Mouse (Mus musculus) small intestine, adult 2 months (tissue): ENCODE measurements around the gene Tubgcp2. TPM values are rescaled to one million over a fixed set of nuclear protein-coding genes. Genes with fewer than 3 reads are reported as not detected.

Source experiments
- H3K27ac ChIP-seq: fragments of 200-500 bp; 2 replicates; pipeline ENCODE4 v1.5.1; 2012; ENCODE audit warnings: low read depth, low read length, control low read depth, inconsistent platforms; ENCODE audit not compliant: insufficient read depth
- H3K27me3 ChIP-seq: fragments of 200-500 bp; 2 replicates; pipeline ENCODE4 v1.6.1; 2012; ENCODE audit warnings: mild to moderate bottlenecking, moderate library complexity, low read length, inconsistent platforms; ENCODE audit not compliant: control insufficient read depth, insufficient read depth
- H3K36me3 ChIP-seq: fragments of 200-500 bp; 2 replicates; pipeline ENCODE4 v1.6.1; 2012; ENCODE audit warnings: mild to moderate bottlenecking, low read length, control low read depth, inconsistent platforms; ENCODE audit not compliant: control insufficient read depth, insufficient read depth
- H3K4me1 ChIP-seq: fragments of 200-500 bp; 2 replicates; pipeline ENCODE4 v1.6.1; 2012; ENCODE audit warnings: low read length, inconsistent platforms, mixed read lengths; ENCODE audit not compliant: control insufficient read depth, insufficient read depth, insufficient read length
- H3K4me3 ChIP-seq: fragments of 200-500 bp; 2 replicates; pipeline ENCODE4 v1.5.1; 2012; ENCODE audit warnings: low read depth, mild to moderate bottlenecking, control low read depth, inconsistent platforms, low read length, moderate library complexity
- CTCF ChIP-seq: fragments of 200-500 bp; IDR thresholded peaks from 2 replicates; pipeline ENCODE4 v1.5.1; 2012; ENCODE audit warnings: low read depth, mild to moderate bottlenecking, control low read depth, inconsistent platforms, low read length, moderate library complexity, mixed read lengths; ENCODE audit not compliant: insufficient replicate concordance, insufficient read length; ENCODE audit errors: extremely low read depth
- POLR2A ChIP-seq: fragments of 200-500 bp; IDR thresholded peaks from 2 replicates; pipeline ENCODE4 v1.6.1; 2012; ENCODE audit warnings: low read depth, mild to moderate bottlenecking, control low read depth, inconsistent platforms, low read length, moderate library complexity
- WGBS: fragments of 180-500 bp; shearing (Covaris S2); methylation state at CpG from one replicate; pipeline ENCODE4 v1.1.7; 2018; 5-methylcytosine and 5-hydroxymethylcytosine counted together
- polyA plus RNA-seq: library from polyadenylated mRNA; depleted of rRNA; stranded (reverse); fragments of >200 nt; gene quantifications from 2 replicates; pipeline ENCODE4 v1.2.3, GENCODE M21; 2012

Tubgcp2 gene
- polyA plus RNA-seq, 1 experiment: 9.1 TPM

GRCm38 (mm10) chr7:140007781-140008180 lies 28.7 kb downstream of the Tubgcp2 start:
- H3K4me1 ChIP-seq: no peaks in the 10 kb centered on the region
- peaks cover 15% of the 10 kb centered on the region for H3K36me3 ChIP-seq
- 82% methylated on average over 9 of the region's 9 CpGs for WGBS
- H3K27ac ChIP-seq: no peak overlapping the region
- no peaks in the 10 kb centered on the region for H3K27me3 ChIP-seq
- TF ChIP-seq CTCF (no peak), POLR2A (no peak)
- no peak overlapping the region for H3K4me3 ChIP-seq

GRCm38 (mm10) chr7:140006861-140007611 lies 29.4 kb downstream of the Tubgcp2 start:
- Histone ChIP-seq H3K4me1 (no peaks in the 10 kb centered on the region), H3K27me3 (no peaks in the 10 kb centered on the region), H3K4me3 (no peak overlapping the region), H3K27ac (no peak overlapping the region), H3K36me3 (peaks cover 17% of the 10 kb centered on the region)
- 92% methylated on average over 9 of the region's 9 CpGs for WGBS
- no peak for TF ChIP-seq POLR2A
- no peak for TF ChIP-seq CTCF

GRCm38 (mm10) chr7:140004666-140005065 lies 31.8 kb downstream of the Tubgcp2 start:
- peaks cover 22% of the 10 kb centered on the region for H3K36me3 ChIP-seq
- no peak overlapping the region for H3K4me3 ChIP-seq
- no peaks in the 10 kb centered on the region for H3K4me1 ChIP-seq
- no peaks in the 10 kb centered on the region for H3K27me3 ChIP-seq
- no peak overlapping the region for H3K27ac ChIP-seq
- WGBS: 90% methylated on average over 8 of the region's 8 CpGs
- TF ChIP-seq CTCF (no peak), POLR2A (no peak)

GRCm38 (mm10) chr7:140001086-140001740 lies 35.3 kb downstream of the Tubgcp2 start:
- Histone ChIP-seq H3K36me3 (peaks cover 40% of the 10 kb centered on the region), H3K4me3 (no peak overlapping the region), H3K27me3 (no peaks in the 10 kb centered on the region), H3K4me1 (no peaks in the 10 kb centered on the region), H3K27ac (no peak overlapping the region)
- TF ChIP-seq CTCF: no peak
- TF ChIP-seq POLR2A: no peak
- 86% methylated on average over 12 of the region's 12 CpGs for WGBS

GRCm38 (mm10) chr7:139998691-139999350 lies 37.6 kb downstream of the Tubgcp2 start:
- peaks cover 30% of the 10 kb centered on the region for H3K36me3 ChIP-seq
- no peaks in the 10 kb centered on the region for H3K4me1 ChIP-seq
- no peak overlapping the region for H3K27ac ChIP-seq
- no peak for TF ChIP-seq POLR2A
- TF ChIP-seq CTCF: no peak
- no peaks in the 10 kb centered on the region for H3K27me3 ChIP-seq
- 94% methylated on average over 13 of the region's 13 CpGs for WGBS
- no peak overlapping the region for H3K4me3 ChIP-seq

GRCm38 (mm10) chr7:139994676-139995075 lies 41.8 kb downstream of the Tubgcp2 start:
- Histone ChIP-seq H3K27ac (no peak overlapping the region), H3K4me3 (no peak overlapping the region), H3K27me3 (no peaks in the 10 kb centered on the region), H3K4me1 (peaks cover 6% of the 10 kb centered on the region), H3K36me3 (peaks cover 21% of the 10 kb centered on the region)
- WGBS: 38% methylated on average over 3 of the region's 3 CpGs
- peak; percentile 27; the same call in 1 of the 2 replicates for TF ChIP-seq CTCF
- no peak for TF ChIP-seq POLR2A

- Histone ChIP-seq H3K4me1 (peaks cover 6% of the 10 kb centered on the region), H3K36me3 (peaks cover 21% of the 10 kb centered on the region), H3K27ac (no peak overlapping the region), H3K4me3 (no peak overlapping the region), H3K27me3 (no peaks in the 10 kb centered on the region)
- WGBS: 84% methylated on average over 4 of the region's 4 CpGs
- no peak for TF ChIP-seq CTCF
- no peak for TF ChIP-seq POLR2A
These were observed 42.3 kb downstream of the Tubgcp2 start for GRCm38 (mm10) chr7:139994202-139994601.
